Mouse (Mus musculus) bone marrow, adult 2 months (tissue): ENCODE results near the gene Map4. TPM values are rescaled to one million over a fixed set of nuclear protein-coding genes. Genes with fewer than 3 reads are reported as not detected.

ENCODE experiments used
- H3K27ac ChIP-seq: fragments of 200-500 bp; 2 replicates; pipeline ENCODE4 v1.5.1; 2012; ENCODE audit warnings: low read depth, mild to moderate bottlenecking, control low read depth, inconsistent platforms, low read length; ENCODE audit not compliant: control insufficient read depth, poor library complexity, insufficient read depth
- H3K4me1 ChIP-seq: fragments of 200-500 bp; 2 replicates; pipeline ENCODE4 v1.6.1; 2011; ENCODE audit warnings: low read length; ENCODE audit not compliant: control insufficient read depth, insufficient read depth
- H3K4me3 ChIP-seq: fragments of 200-500 bp; replicated peaks from 2 replicates; pipeline ENCODE3; 2011; ENCODE audit warnings: mild to moderate bottlenecking, low read depth, low read length, control low read depth; ENCODE audit not compliant: control insufficient read depth
- CTCF ChIP-seq: fragments of 200-500 bp; IDR thresholded peaks from 2 replicates; pipeline ENCODE4 v1.5.1; 2011; ENCODE audit warnings: low read length, control low read depth; ENCODE audit not compliant: control insufficient read depth, insufficient read depth
- POLR2A ChIP-seq: fragments of 200-500 bp; IDR thresholded peaks from 2 replicates; pipeline ENCODE4 v1.6.1; 2011; ENCODE audit warnings: low read depth, mild to moderate bottlenecking, control low read depth, low read length, borderline replicate concordance; ENCODE audit not compliant: control insufficient read depth
- WGBS: fragments of 180-500 bp; shearing (Covaris S2); methylation state at CpG from one replicate; pipeline ENCODE4 v1.1.7; 2018; 5-methylcytosine and 5-hydroxymethylcytosine counted together
- polyA plus RNA-seq: library from polyadenylated mRNA; stranded (reverse); fragments of >200 nt; gene quantifications from 2 replicates; pipeline ENCODE4 v1.2.4, GENCODE M21; 2011; ENCODE audit warnings: low replicate concordance; ENCODE audit not compliant: missing spikeins, insufficient read depth, insufficient read length

The Map4 gene
- polyA plus RNA-seq, 1 experiment, result 33.6 TPM

DNA sequence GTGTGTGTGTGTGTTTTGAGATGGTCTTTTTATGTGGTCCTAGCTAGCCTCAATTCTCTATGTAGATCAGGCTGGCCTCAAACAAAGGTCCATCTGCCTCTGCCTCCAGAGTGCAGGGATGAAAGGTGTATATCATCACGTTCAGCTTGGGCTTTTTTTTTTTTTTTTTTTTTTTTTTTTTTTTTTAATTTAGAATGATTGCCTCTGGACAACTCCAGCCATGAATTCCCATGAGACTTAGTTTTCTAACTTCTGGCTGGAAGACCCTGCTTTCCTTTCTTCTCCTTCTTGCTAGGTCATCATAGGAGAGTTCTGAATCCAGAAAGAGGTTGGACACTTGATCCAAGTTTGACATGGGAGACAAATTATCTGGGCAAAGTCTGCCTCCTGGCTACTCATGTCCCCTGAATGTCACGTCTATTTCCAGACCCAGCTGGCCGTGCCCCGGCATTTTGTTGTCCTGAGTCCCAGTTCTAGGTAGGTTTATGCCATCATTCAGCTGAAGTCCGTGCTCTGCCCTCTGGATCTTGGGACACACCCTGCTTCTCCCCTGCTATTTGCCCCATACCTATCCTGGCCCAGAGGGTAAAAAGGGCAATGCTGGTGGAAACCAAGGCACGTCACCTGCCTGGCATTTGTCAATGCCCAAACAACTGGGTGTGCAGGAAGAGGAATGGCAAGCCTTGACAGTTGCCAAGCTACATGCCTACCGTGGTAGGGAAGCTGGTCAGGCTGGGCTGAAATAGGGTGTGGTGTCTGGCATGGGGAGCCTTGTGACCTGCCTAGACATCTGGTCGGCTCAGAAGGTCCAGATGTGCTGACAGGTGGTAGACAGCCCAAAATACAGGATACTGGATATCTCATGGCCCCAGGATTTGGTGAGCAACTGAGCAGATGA is 34.8 kb upstream of the Map4 start:
- H3K4me1 ChIP-seq, result no peaks in the 10 kb centered on the region

DNA sequence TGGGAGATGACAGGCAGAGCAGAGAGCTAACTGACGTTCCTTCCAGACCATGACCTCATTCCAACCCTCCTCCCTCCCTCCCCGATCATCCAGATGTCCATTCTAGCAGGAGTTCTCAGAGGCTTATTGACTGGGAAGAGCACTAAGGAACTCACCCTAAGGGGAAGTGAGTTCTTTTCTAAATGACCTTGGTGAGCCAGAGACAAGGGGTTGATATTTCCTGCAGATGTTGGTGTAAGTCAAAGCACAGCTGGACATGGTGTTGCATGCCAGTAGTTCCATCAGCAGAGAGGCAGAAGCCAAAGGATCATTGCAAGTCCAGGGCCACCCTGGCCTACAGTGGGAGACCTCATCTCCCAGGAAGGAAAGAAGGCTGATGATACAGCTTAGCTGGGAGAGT is 33.2 kb upstream of the Map4 start:
- no peaks in the 10 kb centered on the region for H3K4me1 ChIP-seq
- H3K27ac ChIP-seq, result no peak overlapping the region
- no peak for TF ChIP-seq CTCF
- no peak for TF ChIP-seq POLR2A
- no peak overlapping the region for H3K4me3 ChIP-seq
- WGBS, result 67% methylated on average over 2 of the region's 2 CpGs

More for the DNA sequence above, 34.8 kb upstream of the Map4 start:
- no peak for TF ChIP-seq POLR2A
- TF ChIP-seq CTCF, result no peak
- no peak overlapping the region for H3K4me3 ChIP-seq
- 82% methylated on average over 8 of the region's 8 CpGs for WGBS
- no peak overlapping the region for H3K27ac ChIP-seq

DNA sequence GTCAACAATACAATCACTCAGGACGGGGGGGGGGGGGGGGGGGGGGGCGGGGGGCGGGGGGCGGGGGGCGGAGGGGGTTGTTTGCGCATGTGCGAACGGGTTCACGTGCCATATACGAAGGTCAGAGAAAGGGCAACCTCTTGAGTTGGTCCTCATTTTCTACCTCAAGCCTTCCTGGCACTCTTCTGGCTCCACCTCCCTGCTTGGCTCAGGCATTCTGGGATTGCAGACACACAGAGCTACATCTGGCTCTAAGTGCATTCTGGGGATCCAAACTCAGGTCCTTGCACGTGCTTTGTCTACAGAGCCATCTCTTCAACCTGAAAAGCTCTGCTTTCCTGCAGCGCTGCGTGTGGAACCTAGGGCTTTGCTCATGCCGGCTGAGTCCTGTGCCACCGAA is 31.9 kb upstream of the Map4 start:
- WGBS, result 75% methylated on average over 11 of the region's 15 CpGs
- Histone ChIP-seq H3K27ac (no peak overlapping the region), H3K4me1 (no peaks in the 10 kb centered on the region), H3K4me3 (no peak overlapping the region)
- TF ChIP-seq CTCF, result no peak
- no peak for TF ChIP-seq POLR2A

DNA sequence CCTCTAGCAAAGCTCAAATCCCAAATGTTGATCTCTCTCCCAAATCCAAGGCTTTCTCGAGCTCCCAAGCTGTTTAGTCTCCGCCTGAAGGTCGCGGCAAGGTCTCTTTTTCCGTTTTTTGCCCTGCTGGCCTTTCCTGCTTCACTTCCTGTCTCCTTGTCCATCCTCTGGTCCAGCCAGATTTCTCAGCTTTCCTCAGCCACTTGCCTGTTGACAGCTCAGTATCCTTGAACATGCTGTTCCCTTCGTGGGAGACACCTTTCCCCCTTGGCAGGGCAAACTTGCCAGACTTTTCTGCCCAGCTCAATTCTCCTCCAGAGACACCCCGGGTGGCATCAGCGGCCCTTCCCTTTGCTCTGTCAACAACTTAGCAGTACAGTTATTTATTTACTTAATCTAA is 31.5 kb upstream of the Map4 start:
- TF ChIP-seq POLR2A (no peak), CTCF (no peak)
- 71% methylated on average over 8 of the region's 8 CpGs for WGBS
- Histone ChIP-seq H3K27ac (no peak overlapping the region), H3K4me1 (no peaks in the 10 kb centered on the region), H3K4me3 (no peak overlapping the region)

DNA sequence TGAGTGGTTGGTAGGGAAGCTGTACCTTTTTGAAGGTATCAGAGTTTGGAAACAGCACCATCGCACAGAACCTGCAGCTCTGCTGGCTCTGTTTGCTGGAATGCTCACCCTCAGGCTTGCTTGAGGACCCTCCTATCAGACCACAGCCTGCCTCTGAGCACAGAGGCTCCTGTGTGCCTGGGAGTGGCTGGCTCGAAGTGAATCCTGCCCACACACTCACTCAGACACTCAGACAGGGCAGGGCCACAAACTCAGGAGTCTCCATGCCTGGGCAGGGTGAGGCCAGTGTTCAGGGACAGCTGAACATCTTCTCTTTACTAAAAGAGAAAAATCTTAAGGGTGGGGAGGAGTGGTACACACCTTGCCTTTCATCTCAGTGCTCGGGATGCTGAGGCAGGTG is 30.7 kb upstream of the Map4 start:
- Histone ChIP-seq H3K4me3 (no peak overlapping the region), H3K27ac (no peak overlapping the region), H3K4me1 (no peaks in the 10 kb centered on the region)
- WGBS, result 73% methylated on average over 3 of the region's 3 CpGs
- no peak for TF ChIP-seq CTCF
- TF ChIP-seq POLR2A, result no peak

DNA sequence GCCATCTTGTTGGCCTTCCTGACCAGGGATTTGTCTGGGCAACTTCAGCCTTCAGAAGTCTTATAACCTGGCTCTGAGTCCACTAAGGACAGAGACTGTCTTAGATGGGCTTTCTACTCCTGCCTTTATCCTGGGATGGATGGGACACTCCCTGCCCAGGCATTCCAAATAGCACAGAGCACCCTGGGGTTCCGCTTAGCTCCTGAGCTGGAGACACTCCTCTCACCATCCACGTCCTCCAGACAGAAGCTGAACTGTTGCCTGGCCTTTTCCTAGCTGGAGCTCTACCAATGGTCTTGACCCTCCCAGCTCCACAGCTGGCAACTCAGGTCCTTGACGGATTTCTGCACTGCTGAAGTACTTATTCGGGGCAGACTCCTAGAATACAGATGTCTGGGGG is 29.0 kb upstream of the Map4 start:
- no peak for TF ChIP-seq POLR2A
- TF ChIP-seq CTCF, result no peak
- 80% methylated on average over 4 of the region's 4 CpGs for WGBS

DNA sequence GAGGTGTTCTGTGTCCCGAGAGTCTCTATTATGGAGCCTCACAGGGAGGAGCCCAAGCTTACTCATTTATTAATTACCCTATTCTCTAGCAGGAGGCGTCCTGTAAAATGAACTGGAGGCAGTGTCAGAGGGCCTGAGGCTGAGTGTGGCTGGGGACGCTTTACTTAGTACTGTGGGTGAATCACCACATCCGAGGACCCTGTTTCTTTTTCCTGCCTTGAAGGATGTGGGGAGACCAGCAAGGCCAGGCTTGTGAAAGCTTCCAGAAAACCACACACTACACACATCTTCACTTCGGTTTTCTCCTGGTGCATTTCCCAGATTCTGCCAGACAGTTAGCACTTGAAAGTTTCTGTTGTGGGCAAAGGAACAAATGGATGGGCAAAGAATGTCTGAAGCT is 28.5 kb upstream of the Map4 start:
- TF ChIP-seq CTCF (no peak), POLR2A (no peak)
- H3K4me1 ChIP-seq, result no peaks in the 10 kb centered on the region
- 44% methylated on average over 5 of the region's 5 CpGs for WGBS

More for the DNA sequence above, 29.0 kb upstream of the Map4 start:
- Histone ChIP-seq H3K4me3 (no peak overlapping the region), H3K4me1 (no peaks in the 10 kb centered on the region), H3K27ac (no peak overlapping the region)

DNA sequence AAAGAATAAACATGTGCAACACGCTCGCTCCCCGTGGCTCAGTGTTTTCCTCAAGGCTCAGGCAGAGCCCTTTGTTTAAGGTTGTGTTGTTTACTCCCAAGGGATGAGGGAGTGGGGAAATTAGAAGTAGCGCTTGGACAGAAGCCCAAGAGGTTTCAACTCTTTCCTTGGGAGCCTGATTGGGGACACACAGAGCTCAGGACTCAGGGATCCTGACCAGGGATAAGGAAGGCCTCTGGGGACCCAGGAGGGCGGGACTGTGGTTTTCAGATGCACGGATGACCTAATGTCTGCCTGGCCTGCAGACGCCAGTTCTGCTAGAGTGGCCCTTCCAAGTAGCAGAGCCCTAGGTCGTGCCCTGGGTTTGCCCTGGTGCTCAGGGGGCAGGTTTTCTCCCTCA is 24.0 kb upstream of the Map4 start:
- 70% methylated on average over 8 of the region's 8 CpGs for WGBS
- no peak for TF ChIP-seq CTCF
- peaks cover 1% of the 10 kb centered on the region for H3K4me1 ChIP-seq
- H3K27ac ChIP-seq, result no peak overlapping the region
- no peak overlapping the region for H3K4me3 ChIP-seq

More for the DNA sequence above, 28.5 kb upstream of the Map4 start:
- no peak overlapping the region for H3K27ac ChIP-seq
- H3K4me3 ChIP-seq, result no peak overlapping the region

DNA sequence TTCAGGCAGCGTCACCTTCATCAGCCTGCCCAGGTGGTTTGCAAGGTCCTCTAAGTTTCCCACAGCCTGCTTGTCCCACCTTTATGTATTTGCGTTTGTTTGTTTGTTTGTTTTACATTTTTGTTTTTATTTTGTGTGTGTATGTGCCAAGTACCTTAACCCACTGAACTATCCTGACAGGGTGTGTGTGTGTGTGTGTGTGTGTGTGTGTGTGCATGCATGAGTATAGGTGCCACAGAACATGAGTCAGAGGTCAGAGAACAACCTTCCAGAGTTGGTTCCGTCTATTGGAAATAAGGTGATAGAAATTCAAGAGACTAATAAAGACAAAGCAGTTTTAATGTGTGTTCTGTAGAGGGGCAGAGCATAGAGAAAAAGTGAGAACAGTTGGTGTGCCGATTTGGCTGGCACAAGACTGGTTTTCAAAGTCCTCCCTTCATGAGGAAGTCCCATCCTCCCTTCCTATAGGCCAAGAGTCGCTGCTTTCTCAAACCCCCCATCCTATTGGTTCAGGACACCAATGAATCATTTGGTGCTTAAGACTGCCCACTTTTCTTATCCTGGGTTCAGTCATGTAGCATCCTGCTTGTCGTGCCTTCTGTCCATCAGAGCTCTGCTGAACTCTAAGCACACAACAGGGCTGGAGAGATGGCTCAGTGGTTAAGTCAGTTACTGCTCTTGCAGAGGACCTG is 23.3 kb upstream of the Map4 start:
- 46% methylated on average over 6 of the region's 6 CpGs for WGBS
- Histone ChIP-seq H3K4me3 (no peak overlapping the region), H3K4me1 (peaks cover 1% of the 10 kb centered on the region), H3K27ac (no peak overlapping the region)
- TF ChIP-seq POLR2A, result no peak
- no peak for TF ChIP-seq CTCF
